Mouse (Mus musculus): ENCODE measurements around the gene Sorl1. TPM values are rescaled to one million over a fixed set of nuclear protein-coding genes. Genes with fewer than 3 reads are reported as not detected.

Gene Sorl1
- polyA plus RNA-seq, 1 experiment, result 69.7 TPM

- H3K4me1 ChIP-seq (ENCODE audit: control insufficient read depth, insufficient read depth, insufficient read length), result peaks cover 21% of the 10 kb centered on the region; the same call in 1 of the 2 replicates
- WGBS, result 87% methylated on average over 6 of the region's 6 CpGs
- H3K27ac ChIP-seq (ENCODE audit: insufficient read depth, low read length), result no peak overlapping the region
- no peaks in the 10 kb centered on the region for H3K27me3 ChIP-seq (ENCODE audit: control insufficient read depth, insufficient read depth, low read length)
- H3K4me3 ChIP-seq (ENCODE audit: extremely low read depth, insufficient read depth, insufficient read length), result no peak overlapping the region
- peaks cover 2% of the 10 kb centered on the region; the same call in 1 of the 2 replicates for H3K36me3 ChIP-seq (ENCODE audit: control insufficient read depth, insufficient read depth, low read length)
- DNase-seq (ENCODE audit: low read depth in 1 of 2, low spot score in 2 of 2), result no peak
- TF ChIP-seq POLR2A (IDR thresholded peaks at IDR 0.05; ENCODE audit: low read depth, low read length) (no peak), CTCF (IDR thresholded peaks at IDR 0.05; ENCODE audit: extremely low read depth, insufficient read depth, insufficient read length, insufficient replicate concordance) (no peak)
These were observed 11.4 kb downstream of the Sorl1 start for GRCm38 (mm10) chr9:42112691-42113090.

- peaks cover 28% of the 10 kb centered on the region; the same call in 1 of the 2 replicates for H3K4me1 ChIP-seq (ENCODE audit: control insufficient read depth, insufficient read depth, insufficient read length)
- no peak for DNase-seq (ENCODE audit: low read depth in 1 of 2, low spot score in 2 of 2)
- 93% methylated on average over 7 of the region's 7 CpGs for WGBS
- H3K4me3 ChIP-seq (ENCODE audit: extremely low read depth, insufficient read depth, insufficient read length), result no peak overlapping the region
- H3K27me3 ChIP-seq (ENCODE audit: control insufficient read depth, insufficient read depth, low read length), result no peaks in the 10 kb centered on the region
- TF ChIP-seq CTCF (IDR thresholded peaks at IDR 0.05; ENCODE audit: extremely low read depth, insufficient read depth, insufficient read length, insufficient replicate concordance) (no peak), POLR2A (IDR thresholded peaks at IDR 0.05; ENCODE audit: low read depth, low read length) (no peak)
- no peak overlapping the region for H3K27ac ChIP-seq (ENCODE audit: insufficient read depth, low read length)
- H3K36me3 ChIP-seq (ENCODE audit: control insufficient read depth, insufficient read depth, low read length), result peaks cover 3% of the 10 kb centered on the region; the same call in 1 of the 2 replicates
These were observed 12.8 kb downstream of the Sorl1 start for GRCm38 (mm10) chr9:42111256-42111655.

GRCm38 (mm10) chr9:42109837-42110451, 14.2 kb downstream of the Sorl1 start:
- H3K4me3 ChIP-seq (ENCODE audit: extremely low read depth, insufficient read depth, insufficient read length), result no peak overlapping the region
- TF ChIP-seq CTCF (IDR thresholded peaks at IDR 0.05; ENCODE audit: extremely low read depth, insufficient read depth, insufficient read length, insufficient replicate concordance) (no peak), POLR2A (IDR thresholded peaks at IDR 0.05; ENCODE audit: low read depth, low read length) (no peak)
- 85% methylated on average over 9 of the region's 9 CpGs for WGBS
- no peaks in the 10 kb centered on the region for H3K27me3 ChIP-seq (ENCODE audit: control insufficient read depth, insufficient read depth, low read length)
- H3K36me3 ChIP-seq (ENCODE audit: control insufficient read depth, insufficient read depth, low read length), result peaks cover 12% of the 10 kb centered on the region
- no peak for DNase-seq (ENCODE audit: low read depth in 1 of 2, low spot score in 2 of 2)
- peaks cover 28% of the 10 kb centered on the region; the same call in 1 of the 2 replicates for H3K4me1 ChIP-seq (ENCODE audit: control insufficient read depth, insufficient read depth, insufficient read length)
- H3K27ac ChIP-seq (ENCODE audit: insufficient read depth, low read length), result 0 out of 2 replicates have a peak overlapping the region, but pooled peaks have one; percentile 11

- H3K27me3 ChIP-seq (ENCODE audit: control insufficient read depth, insufficient read depth, low read length), result no peaks in the 10 kb centered on the region
- H3K36me3 ChIP-seq (ENCODE audit: control insufficient read depth, insufficient read depth, low read length), result peaks cover 16% of the 10 kb centered on the region
- TF ChIP-seq CTCF (IDR thresholded peaks at IDR 0.05; ENCODE audit: extremely low read depth, insufficient read depth, insufficient read length, insufficient replicate concordance) (no peak), POLR2A (IDR thresholded peaks at IDR 0.05; ENCODE audit: low read depth, low read length) (no peak)
- H3K4me3 ChIP-seq (ENCODE audit: extremely low read depth, insufficient read depth, insufficient read length), result no peak overlapping the region
- WGBS, result 66% methylated on average over 5 of the region's 5 CpGs
- DNase-seq (ENCODE audit: low read depth in 1 of 2, low spot score in 2 of 2), result no peak
- H3K4me1 ChIP-seq (ENCODE audit: control insufficient read depth, insufficient read depth, insufficient read length), result peaks cover 28% of the 10 kb centered on the region; the same call in 1 of the 2 replicates
- peak overlapping the region; percentile 61 for H3K27ac ChIP-seq (ENCODE audit: insufficient read depth, low read length)
These were observed 15.0 kb downstream of the Sorl1 start for GRCm38 (mm10) chr9:42109131-42109530.

GRCm38 (mm10) chr9:42108369-42108951, 15.6 kb downstream of the Sorl1 start:
- no peak overlapping the region for H3K4me3 ChIP-seq (ENCODE audit: extremely low read depth, insufficient read depth, insufficient read length)
- H3K36me3 ChIP-seq (ENCODE audit: control insufficient read depth, insufficient read depth, low read length), result peaks cover 18% of the 10 kb centered on the region
- 17% methylated on average over 6 of the region's 6 CpGs for WGBS
- H3K4me1 ChIP-seq (ENCODE audit: control insufficient read depth, insufficient read depth, insufficient read length), result peaks cover 28% of the 10 kb centered on the region; the same call in 1 of the 2 replicates
- peak; percentile 61 to 70 for DNase-seq (ENCODE audit: low read depth in 1 of 2, low spot score in 2 of 2)
- peak overlapping the region; percentile 68 for H3K27ac ChIP-seq (ENCODE audit: insufficient read depth, low read length)
- TF ChIP-seq POLR2A (IDR thresholded peaks at IDR 0.05; ENCODE audit: low read depth, low read length), result no peak
- no peak for TF ChIP-seq CTCF (IDR thresholded peaks at IDR 0.05; ENCODE audit: extremely low read depth, insufficient read depth, insufficient read length, insufficient replicate concordance)
- no peaks in the 10 kb centered on the region for H3K27me3 ChIP-seq (ENCODE audit: control insufficient read depth, insufficient read depth, low read length)

- WGBS, result 93% methylated on average over 10 of the region's 10 CpGs
- no peak for DNase-seq (ENCODE audit: low read depth in 1 of 2, low spot score in 2 of 2)
- TF ChIP-seq POLR2A (IDR thresholded peaks at IDR 0.05; ENCODE audit: low read depth, low read length) (no peak), CTCF (IDR thresholded peaks at IDR 0.05; ENCODE audit: extremely low read depth, insufficient read depth, insufficient read length, insufficient replicate concordance) (no peak)
- Histone ChIP-seq H3K4me1 (ENCODE audit: control insufficient read depth, insufficient read depth, insufficient read length) (peaks cover 26% of the 10 kb centered on the region; the same call in 1 of the 2 replicates), H3K36me3 (ENCODE audit: control insufficient read depth, insufficient read depth, low read length) (peaks cover 19% of the 10 kb centered on the region), H3K27ac (ENCODE audit: insufficient read depth, low read length) (peak overlapping the region; percentile 29), H3K27me3 (ENCODE audit: control insufficient read depth, insufficient read depth, low read length) (no peaks in the 10 kb centered on the region), H3K4me3 (ENCODE audit: extremely low read depth, insufficient read depth, insufficient read length) (no peak overlapping the region)
These were observed 17.0 kb downstream of the Sorl1 start for GRCm38 (mm10) chr9:42107062-42107461.

- H3K27me3 ChIP-seq (ENCODE audit: control insufficient read depth, insufficient read depth, low read length), result no peaks in the 10 kb centered on the region
- 92% methylated on average over 7 of the region's 7 CpGs for WGBS
- H3K4me1 ChIP-seq (ENCODE audit: control insufficient read depth, insufficient read depth, insufficient read length), result peaks cover 26% of the 10 kb centered on the region; the same call in 1 of the 2 replicates
- no peak for DNase-seq (ENCODE audit: low read depth in 1 of 2, low spot score in 2 of 2)
- H3K36me3 ChIP-seq (ENCODE audit: control insufficient read depth, insufficient read depth, low read length), result peaks cover 19% of the 10 kb centered on the region
- no peak overlapping the region for H3K4me3 ChIP-seq (ENCODE audit: extremely low read depth, insufficient read depth, insufficient read length)
- TF ChIP-seq CTCF (IDR thresholded peaks at IDR 0.05; ENCODE audit: extremely low read depth, insufficient read depth, insufficient read length, insufficient replicate concordance), result no peak
- no peak for TF ChIP-seq POLR2A (IDR thresholded peaks at IDR 0.05; ENCODE audit: low read depth, low read length)
- H3K27ac ChIP-seq (ENCODE audit: insufficient read depth, low read length), result no peak overlapping the region
These were observed 17.8 kb downstream of the Sorl1 start for GRCm38 (mm10) chr9:42106305-42106704.

All from spleen, adult 2 months (tissue).